Mouse (Mus musculus) ES-E14 (cell line): Measurements from ENCODE around the gene D5Ertd579e.

Experiments
- CHD2 ChIP-seq: IDR thresholded peaks from 2 replicates; pipeline ENCODE4 v1.6.1; 2014; ENCODE audit warnings: mild to moderate bottlenecking, low read depth, low read length, inconsistent platforms
- MAFK ChIP-seq: IDR thresholded peaks from 2 replicates; pipeline ENCODE4 v1.6.1; 2014; ENCODE audit warnings: mild to moderate bottlenecking, low read depth, low read length, inconsistent platforms; ENCODE audit not compliant: insufficient read depth
- ZC3H11A ChIP-seq: IDR thresholded peaks from 2 replicates; pipeline ENCODE4 v1.6.1; 2012; ENCODE audit warnings: low read depth, mild to moderate bottlenecking, inconsistent platforms, low read length, borderline replicate concordance
- ZNF384 ChIP-seq: IDR thresholded peaks from 2 replicates; pipeline ENCODE4 v1.6.1; 2012; ENCODE audit warnings: low read depth, low read length, inconsistent platforms

DNA sequence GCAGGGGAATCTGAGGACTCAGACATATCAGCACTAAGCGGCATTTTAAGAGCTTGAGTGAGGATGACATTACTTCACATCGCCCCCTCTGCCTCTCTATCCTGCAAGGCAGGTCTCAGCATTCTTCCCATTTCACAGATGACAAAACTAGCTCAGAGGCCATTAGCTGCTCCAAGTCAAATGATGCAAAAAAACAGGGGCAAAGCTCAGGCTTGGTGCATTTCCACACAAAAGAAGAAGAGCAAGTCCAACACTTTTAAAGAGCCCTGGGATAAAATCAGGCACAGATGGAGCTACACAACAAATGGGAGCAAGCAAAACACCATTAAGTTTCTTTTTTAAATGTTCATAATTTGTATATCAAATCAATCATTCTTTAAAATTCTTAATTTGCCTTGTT lies 2.2 kb downstream of the D5Ertd579e start:
- no peak for TF ChIP-seq ZNF384
- TF ChIP-seq CHD2 = no peak
- TF ChIP-seq MAFK = no peak
- TF ChIP-seq ZC3H11A = no peak
